Mouse (Mus musculus) kidney, postnatal 25 days (tissue): ENCODE results near the gene Adamtsl1.

ENCODE experiments used
- DNase-seq, 2 experiments: peaks; one replicate each; pipeline ENCODE4 v3.0.0; 2021; ENCODE audit warnings: mixed read lengths in 2 of 2

Gene Adamtsl1

GRCm38 (mm10) chr4:86329481-86329880 lies 815.5 kb downstream of the Adamtsl1 start:
- DNase-seq = no peak

GRCm38 (mm10) chr4:86335861-86336415 lies 822.0 kb downstream of the Adamtsl1 start:
- no peak for DNase-seq

GRCm38 (mm10) chr4:86337216-86337765 lies 823.3 kb downstream of the Adamtsl1 start:
- DNase-seq = peak; percentile 24 to 56

GRCm38 (mm10) chr4:86349341-86349740 lies 835.4 kb downstream of the Adamtsl1 start:
- DNase-seq = no peak

GRCm38 (mm10) chr4:86352121-86352520 lies 838.1 kb downstream of the Adamtsl1 start:
- DNase-seq = no peak

- DNase-seq = no peak
Observed at GRCm38 (mm10) chr4:86353550-86353949, 839.6 kb downstream of the Adamtsl1 start.

GRCm38 (mm10) chr4:86359398-86359797 lies 845.4 kb downstream of the Adamtsl1 start:
- DNase-seq = no peak

GRCm38 (mm10) chr4:86369055-86369454 lies 855.1 kb downstream of the Adamtsl1 start:
- DNase-seq = no peak

- no peak for DNase-seq
Observed at GRCm38 (mm10) chr4:86373166-86373565, 859.2 kb downstream of the Adamtsl1 start.

- peak in 1 of 2 experiments; percentile 57 for DNase-seq
Observed at GRCm38 (mm10) chr4:86383124-86383523, 869.2 kb downstream of the Adamtsl1 start.

GRCm38 (mm10) chr4:86385121-86385520 lies 871.1 kb downstream of the Adamtsl1 start:
- no peak for DNase-seq

- DNase-seq = peak; percentile 69 to 79
Observed at GRCm38 (mm10) chr4:86388430-86388829, 874.5 kb downstream of the Adamtsl1 start.

DNA sequence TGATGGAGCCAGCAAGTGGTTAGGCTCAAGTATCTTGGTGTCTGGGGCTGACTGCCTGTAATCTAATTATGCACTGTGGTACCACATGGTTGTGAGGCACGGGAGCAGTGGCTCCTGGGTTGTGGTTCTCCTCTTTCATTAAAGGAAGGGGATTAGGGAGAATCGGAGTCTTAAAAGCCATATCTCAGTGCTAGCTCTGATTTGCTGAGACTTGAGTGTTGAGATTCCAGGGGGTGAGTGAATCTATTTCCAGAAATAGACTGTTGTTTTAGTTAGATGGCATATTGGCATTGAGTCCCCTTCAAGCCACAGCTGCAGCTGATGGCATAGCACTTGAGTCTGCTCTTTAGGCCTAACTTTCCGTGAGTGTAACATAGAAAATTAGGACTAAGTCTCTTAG lies 877.2 kb downstream of the Adamtsl1 start:
- DNase-seq = no peak

- DNase-seq = no peak
Observed at GRCm38 (mm10) chr4:86395636-86396035, 881.7 kb downstream of the Adamtsl1 start.

DNA sequence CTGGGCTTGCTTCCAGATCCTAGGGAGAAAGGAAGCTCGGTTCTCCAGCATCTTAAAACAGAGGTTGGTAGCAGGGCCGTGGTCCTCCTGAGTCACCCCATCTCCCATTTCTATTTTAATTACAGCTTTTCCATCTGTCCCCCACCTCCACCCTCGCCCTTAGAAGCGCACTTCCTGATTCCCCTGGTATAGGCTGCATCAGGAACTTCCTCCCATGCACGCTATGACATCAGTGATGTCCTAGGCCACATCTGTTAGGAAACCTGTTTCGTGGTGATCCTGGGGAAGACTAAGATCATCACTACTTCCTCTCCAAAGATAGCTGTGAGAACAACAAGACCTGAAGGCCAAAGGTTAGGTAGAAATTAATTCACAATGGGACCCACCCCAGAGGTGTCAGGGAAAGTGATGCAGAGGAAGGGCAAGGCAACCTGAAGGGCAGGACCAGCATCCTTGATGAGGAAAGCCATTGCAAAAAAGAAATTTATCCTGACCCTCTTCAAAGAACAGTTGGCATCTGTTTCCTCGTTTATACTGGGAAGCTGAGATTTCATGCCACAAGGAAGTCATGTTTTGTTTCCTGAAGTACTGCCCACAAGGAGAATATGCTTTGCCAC lies 882.8 kb downstream of the Adamtsl1 start:
- DNase-seq = peak in 1 of 2 experiments; percentile 51

DNA sequence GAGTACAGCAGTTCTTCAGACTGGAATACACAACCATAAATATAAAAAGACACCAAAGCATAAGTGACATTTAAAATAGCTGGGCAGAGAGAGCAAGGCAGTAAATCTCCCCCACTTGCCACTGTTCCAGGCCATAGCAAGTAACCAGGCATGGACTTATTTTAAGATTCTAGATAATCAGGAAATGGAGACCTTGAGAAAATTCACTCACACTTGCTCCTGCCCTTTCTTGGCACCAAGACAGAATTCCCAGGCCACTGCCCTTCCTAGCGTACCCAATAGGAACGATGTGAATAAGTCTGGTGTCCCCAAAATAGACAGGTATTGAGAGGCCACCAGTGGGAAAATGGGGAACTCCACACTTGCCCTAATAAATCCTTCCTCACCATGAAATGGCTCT lies 883.5 kb downstream of the Adamtsl1 start:
- no peak for DNase-seq

DNA sequence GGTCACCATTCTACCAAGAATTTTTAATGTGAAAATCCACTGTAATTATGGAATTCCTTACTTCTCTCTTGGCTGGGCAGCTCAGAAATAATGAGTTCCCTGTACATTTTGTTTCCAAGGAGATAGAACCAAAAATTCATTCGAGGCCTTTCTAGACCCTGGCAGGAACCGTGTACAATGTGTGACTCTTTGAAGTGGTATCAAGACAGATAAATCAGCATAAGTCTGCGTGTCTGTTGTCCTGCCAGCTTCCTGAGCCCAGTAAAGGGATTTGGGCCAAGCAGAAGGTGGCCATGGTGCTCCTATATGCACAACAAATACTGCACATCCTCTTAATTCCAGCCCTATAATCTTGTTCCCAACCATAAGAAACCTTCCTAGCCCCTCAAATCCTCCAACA lies 887.1 kb downstream of the Adamtsl1 start:
- no peak for DNase-seq

GRCm38 (mm10) chr4:86406501-86407199 lies 892.7 kb downstream of the Adamtsl1 start:
- peak; percentile 45 to 54 for DNase-seq

GRCm38 (mm10) chr4:86407200-86407527 lies 893.2 kb downstream of the Adamtsl1 start:
- no peak for DNase-seq

DNA sequence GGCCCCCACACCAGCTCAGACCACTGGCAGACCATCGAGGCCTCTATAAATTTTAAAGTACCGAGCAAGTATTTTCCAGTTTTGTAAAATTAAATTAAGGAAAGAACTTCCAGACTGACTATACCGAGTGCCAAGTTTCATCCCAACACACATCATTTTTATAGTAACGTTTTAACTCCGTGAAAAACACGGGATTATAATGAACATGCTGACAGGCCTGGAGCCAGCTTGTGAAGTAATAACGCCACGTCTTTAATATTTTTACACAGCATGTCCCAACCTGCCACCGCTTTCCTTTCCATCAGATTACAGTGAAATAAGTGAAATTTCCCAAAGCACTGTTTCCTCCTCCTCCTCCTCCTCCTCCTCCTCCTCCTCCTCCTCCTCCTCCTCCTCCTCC lies 894.4 kb downstream of the Adamtsl1 start:
- no peak for DNase-seq

GRCm38 (mm10) chr4:86410946-86411345 lies 897.0 kb downstream of the Adamtsl1 start:
- DNase-seq = no peak

DNA sequence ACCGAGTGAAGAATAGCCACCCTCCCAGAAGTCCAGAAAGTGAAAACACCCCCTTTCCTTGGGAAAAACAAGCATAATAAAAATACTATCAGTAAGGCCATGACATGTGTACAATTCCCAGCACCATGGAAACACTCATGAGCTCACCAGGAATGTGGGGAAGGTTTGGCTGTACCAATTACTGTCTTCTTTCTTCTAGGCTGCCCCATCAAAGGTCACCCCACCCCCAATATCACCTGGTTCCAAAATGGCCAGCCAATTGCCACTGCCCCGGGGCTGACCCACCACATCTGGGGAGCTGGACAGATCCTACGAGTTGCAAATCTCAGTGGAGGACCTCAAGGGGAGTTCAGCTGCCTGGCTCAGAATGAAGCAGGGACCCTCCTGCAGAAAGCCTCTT lies 899.4 kb downstream of the Adamtsl1 start:
- DNase-seq = no peak

- no peak for DNase-seq
Observed at GRCm38 (mm10) chr4:86416401-86417025, 902.5 kb downstream of the Adamtsl1 start.

DNA sequence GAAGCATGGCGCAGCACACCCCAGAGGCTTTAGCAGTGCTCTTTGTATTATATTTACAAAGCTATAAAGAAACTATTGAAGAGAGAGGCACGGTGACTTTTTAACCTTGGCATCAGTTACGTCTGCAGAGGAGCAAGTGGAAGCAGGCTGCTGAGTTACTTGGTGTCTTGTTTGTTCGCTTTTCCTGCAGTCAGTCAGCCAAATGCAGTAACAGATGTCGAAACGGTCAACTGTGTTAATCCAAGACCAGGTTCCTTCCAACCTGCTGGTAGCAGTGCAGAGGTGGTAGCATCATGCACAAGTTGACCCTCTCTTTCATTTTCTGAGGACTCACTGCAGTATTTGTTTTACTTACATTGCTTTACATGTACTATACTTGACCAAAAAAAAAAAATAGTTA lies 908.6 kb downstream of the Adamtsl1 start:
- DNase-seq = no peak
